Mouse (Mus musculus) cerebellum, adult 2 months (tissue): Measurements from ENCODE around the gene Decr2.

Experiments used
- CTCF ChIP-seq: fragments of 200-500 bp; IDR thresholded peaks from 2 replicates; pipeline ENCODE4 v1.5.1; 2011; ENCODE audit warnings: low read depth, mild to moderate bottlenecking, control low read depth, low read length, moderate library complexity, borderline replicate concordance; ENCODE audit not compliant: insufficient read depth
- POLR2A ChIP-seq: fragments of 200-500 bp; IDR thresholded peaks from 2 replicates; pipeline ENCODE4 v1.6.1; 2011; ENCODE audit warnings: low read length, control low read depth, borderline replicate concordance; ENCODE audit not compliant: insufficient read depth

DNA sequence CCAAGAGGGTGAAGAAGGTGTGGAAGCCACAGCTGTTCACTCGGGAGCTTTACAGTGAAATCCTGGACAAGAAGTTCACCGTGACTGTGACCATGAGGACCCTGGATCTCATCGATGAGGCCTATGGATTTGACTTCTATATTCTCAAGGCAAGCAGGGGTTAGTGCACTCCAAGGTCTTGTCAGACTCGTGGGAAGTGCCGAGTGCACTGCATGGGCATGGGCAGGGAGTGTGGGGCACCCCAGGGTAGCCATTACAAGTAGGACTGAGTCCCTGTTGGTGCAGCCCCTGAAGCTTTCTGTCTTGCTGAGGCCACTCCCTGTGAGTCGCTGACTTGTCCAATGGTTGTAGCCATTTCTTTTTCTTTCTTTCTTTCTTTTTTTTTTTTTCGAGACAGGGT lies 34.4 kb upstream of the Decr2 start:
- TF ChIP-seq CTCF: no peak
- TF ChIP-seq POLR2A: no peak
